Mouse (Mus musculus) kidney, embryonic 14.5 days (tissue): ENCODE data around the gene Txlng. TPM values are rescaled to one million over a fixed set of nuclear protein-coding genes. Genes with fewer than 3 reads are reported as not detected.

Experiments
- ATAC-seq: fragments of 200-750 bp; cut with Nextera tagmentation; 2 replicates; pipeline ENCODE4 v1.8.0; 2017; ENCODE audit warnings: moderate number of reproducible peaks, mild to moderate bottlenecking, moderate TSS enrichment, moderate library complexity; ENCODE audit not compliant: low FRiP score, low TSS enrichment
- H3K27ac ChIP-seq: fragments of 300-500 bp; sonication (generic); 2 replicates; pipeline ENCODE4 v1.5.1; 2014; ENCODE audit warnings: low read depth, mild to moderate bottlenecking, low read length, moderate library complexity, mixed read lengths
- H3K27me3 ChIP-seq: fragments of 300-500 bp; sonication (generic); 2 replicates; pipeline ENCODE4 v1.6.1; 2014; ENCODE audit warnings: mild to moderate bottlenecking, low read length; ENCODE audit not compliant: control insufficient read depth, insufficient read depth
- H3K36me3 ChIP-seq: fragments of 300-500 bp; sonication (generic); 2 replicates; pipeline ENCODE4 v1.6.1; 2014; ENCODE audit warnings: low read length, mixed read lengths; ENCODE audit not compliant: control insufficient read depth, insufficient read depth
- H3K4me1 ChIP-seq: fragments of 300-500 bp; sonication (generic); 2 replicates; pipeline ENCODE4 v1.6.1; 2014; ENCODE audit warnings: low read length, mixed read lengths; ENCODE audit not compliant: control insufficient read depth, insufficient read depth
- H3K4me2 ChIP-seq: fragments of 300-500 bp; sonication (generic); replicated peaks from 2 replicates; pipeline ENCODE4 v1.6.1; 2014; ENCODE audit warnings: low read depth, mild to moderate bottlenecking, low read length
- H3K4me3 ChIP-seq: fragments of 300-500 bp; sonication (generic); 2 replicates; pipeline ENCODE4 v1.5.1; 2014; ENCODE audit warnings: mild to moderate bottlenecking, low read length
- H3K9ac ChIP-seq: fragments of 300-500 bp; sonication (generic); 2 replicates; pipeline ENCODE4 v1.6.1; 2014; ENCODE audit warnings: low read depth, mild to moderate bottlenecking, low read length, moderate library complexity
- H3K9me3 ChIP-seq: fragments of 300-500 bp; sonication (generic); 2 replicates; pipeline ENCODE4 v1.6.1; 2016; ENCODE audit warnings: low read length; ENCODE audit not compliant: control insufficient read depth
- WGBS: fragments of 180-500 bp; shearing (Covaris S2); extraction: QIAGEN DNeasy Blood & Tissue Kit; methylation state at CpG from one replicate; pipeline ENCODE4 v1.1.7; 2014; 5-methylcytosine and 5-hydroxymethylcytosine counted together
- microRNA counts: library from miRNA; unstranded; fragments of <30 nt; microRNA quantifications from one replicate; lab custom pipeline; 2017
- microRNA-seq: library from miRNA; unstranded; fragments of <30 nt; microRNA quantifications from one replicate; pipeline ENCODE4, GENCODE M21; 2016
- polyA plus RNA-seq: library from polyadenylated mRNA; unstranded; fragments of >200 nt; fragmentation: Nextera tagmentation; extraction: Ambion mirVana; gene quantifications from 2 replicates; pipeline ENCODE4 v1.2.1, GENCODE M21; 2014

Txlng gene
- polyA plus RNA-seq, 1 experiment from 2014 or later = 17.6 TPM

GRCm38 (mm10) chrX:162752418-162752817, 76.8 kb downstream of the Txlng start:
- H3K4me2 ChIP-seq = no peak overlapping the region
- no peaks in the 10 kb centered on the region for H3K27me3 ChIP-seq
- no peak overlapping the region for H3K27ac ChIP-seq
- no peak overlapping the region for H3K4me3 ChIP-seq
- no peaks in the 10 kb centered on the region for H3K36me3 ChIP-seq
- 94% methylated on average over 2 of the region's 2 CpGs for whole genome bisulfite sequencing
- no peak overlapping the region for H3K9ac ChIP-seq
- ATAC-seq = no peak
- no peaks in the 10 kb centered on the region for H3K4me1 ChIP-seq
- H3K9me3 ChIP-seq = no peaks in the 10 kb centered on the region

DNA sequence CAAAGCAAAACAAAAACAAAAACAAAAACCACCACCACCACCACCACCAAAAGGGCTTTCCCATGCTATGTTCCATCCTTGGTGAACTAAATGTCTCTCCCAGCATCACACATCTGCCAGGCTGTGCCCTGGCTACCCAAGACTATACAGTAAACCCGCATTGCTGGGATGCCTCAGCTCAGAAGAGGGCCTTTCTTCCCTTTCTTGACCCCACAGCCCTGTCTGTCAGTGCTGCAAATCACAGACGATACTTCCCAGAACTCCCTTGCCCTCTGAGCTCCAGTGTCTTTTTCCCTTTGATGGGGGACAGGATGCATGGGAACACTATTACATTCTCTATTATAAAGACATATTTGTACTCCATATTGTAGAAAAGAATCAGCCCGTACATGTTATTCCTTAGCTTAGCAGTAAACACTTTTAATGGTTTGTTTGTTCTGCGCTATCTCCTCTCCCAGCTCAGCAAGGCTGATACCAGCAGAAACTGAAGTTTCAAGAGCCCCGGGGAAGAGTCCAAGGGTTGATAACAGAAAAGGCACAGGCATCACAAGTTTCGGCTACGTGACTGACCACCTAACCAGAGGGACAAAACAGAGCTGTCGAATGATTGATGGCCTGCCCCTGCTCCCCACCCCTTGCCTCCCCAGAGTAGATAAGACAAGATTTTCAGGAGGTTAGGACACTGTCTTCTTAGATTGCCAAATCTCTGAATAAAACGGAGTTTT, 80.4 kb downstream of the Txlng start:
- H3K4me3 ChIP-seq = no peak overlapping the region
- H3K36me3 ChIP-seq = no peaks in the 10 kb centered on the region
- H3K9me3 ChIP-seq = no peaks in the 10 kb centered on the region
- no peak for ATAC-seq
- H3K27me3 ChIP-seq = no peaks in the 10 kb centered on the region
- no peak overlapping the region for H3K4me2 ChIP-seq
- WGBS = 59% methylated on average over 9 of the region's 9 CpGs
- H3K27ac ChIP-seq = no peak overlapping the region
- H3K9ac ChIP-seq = no peak overlapping the region
- no peaks in the 10 kb centered on the region for H3K4me1 ChIP-seq

DNA sequence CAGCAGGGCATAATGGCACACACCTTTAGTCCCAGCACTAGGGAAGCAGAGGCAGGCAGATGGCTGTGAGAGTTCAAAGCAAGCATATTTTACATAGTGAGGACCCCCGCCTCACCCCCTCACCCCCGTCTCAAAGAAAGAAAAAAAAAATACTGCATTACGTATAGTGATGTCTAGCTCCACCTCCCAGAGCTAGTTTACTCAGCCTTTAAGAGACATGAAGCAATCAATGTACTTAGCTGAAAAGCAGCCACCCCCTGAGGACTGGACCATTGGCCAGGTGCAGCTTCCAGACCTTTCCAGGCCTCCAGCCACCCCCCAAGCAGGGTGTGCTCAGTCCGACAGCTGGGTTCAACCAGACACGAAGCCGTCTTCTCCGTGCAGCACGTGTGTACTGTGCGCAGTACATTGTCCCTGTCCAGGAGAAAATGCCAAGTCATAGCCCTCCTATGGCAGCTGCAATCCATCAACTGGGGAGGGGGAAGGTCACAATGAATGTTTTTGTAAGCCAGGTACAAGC, 93.1 kb downstream of the Txlng start:
- Histone ChIP-seq H3K36me3 (no peaks in the 10 kb centered on the region), H3K9me3 (no peaks in the 10 kb centered on the region), H3K27me3 (no peaks in the 10 kb centered on the region), H3K27ac (peak overlapping the region; percentile 82; the same call in 1 of the 2 replicates), H3K4me2 (peak overlapping the region; percentile 44), H3K9ac (peak overlapping the region; percentile 23; the same call in 1 of the 2 replicates), H3K4me1 (no peaks in the 10 kb centered on the region), H3K4me3 (peak overlapping the region; percentile 41)
- ATAC-seq = peak; percentile 77
- 50% methylated on average over 9 of the region's 9 CpGs for whole genome bisulfite sequencing

DNA sequence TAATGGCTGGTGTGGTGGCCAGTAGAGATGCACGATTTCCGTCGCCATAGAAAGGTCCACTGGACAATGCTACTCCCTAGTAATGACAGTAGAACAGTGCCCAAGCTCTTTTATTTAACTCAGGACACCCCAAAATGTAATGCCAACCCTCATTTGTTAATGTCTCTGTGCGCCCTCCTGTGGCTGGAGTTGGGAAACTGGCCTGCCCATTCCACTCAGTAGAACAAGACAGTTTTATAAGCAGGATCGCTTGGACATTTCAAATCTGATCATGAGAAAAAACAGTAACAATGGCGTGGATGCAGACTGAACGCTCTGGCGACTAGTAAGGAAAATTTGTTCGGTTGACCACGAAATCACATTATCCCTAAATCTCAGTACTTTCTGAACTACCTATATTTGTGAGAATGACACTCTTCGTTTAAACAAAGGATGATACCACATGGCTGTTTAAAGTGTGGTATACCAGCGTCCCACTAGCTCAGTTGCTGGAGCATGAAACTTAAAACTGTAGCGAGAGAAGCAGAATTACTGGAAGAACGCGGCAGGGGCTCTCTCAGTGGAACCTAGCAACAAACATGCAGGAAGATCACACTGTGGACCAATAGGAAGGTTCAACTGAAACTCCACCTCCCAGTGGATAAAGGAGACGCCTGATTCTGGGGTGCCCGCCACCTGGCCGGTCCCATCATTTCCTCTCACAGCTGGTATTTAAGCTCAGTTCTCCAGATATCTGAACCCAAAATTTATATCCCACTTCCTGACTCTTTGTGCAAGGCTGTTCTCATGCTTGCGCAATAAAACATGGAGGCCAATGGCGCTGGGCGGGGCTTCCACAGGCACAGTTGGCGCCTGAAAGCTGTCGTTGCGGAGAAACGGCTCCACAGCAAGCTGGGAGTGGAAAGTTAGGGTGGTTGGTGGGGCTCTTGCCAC, 94.0 kb downstream of the Txlng start:
- H3K4me2 ChIP-seq = peak overlapping the region; percentile 44
- no peaks in the 10 kb centered on the region for H3K4me1 ChIP-seq
- no peaks in the 10 kb centered on the region for H3K36me3 ChIP-seq
- peak overlapping the region; percentile 41 for H3K4me3 ChIP-seq
- no peaks in the 10 kb centered on the region for H3K9me3 ChIP-seq
- H3K27ac ChIP-seq = peak overlapping the region; percentile 82
- peak; percentile 92 for ATAC-seq
- WGBS = 29% methylated on average over 25 of the region's 25 CpGs
- H3K9ac ChIP-seq = peak overlapping the region; percentile 23; the same call in 1 of the 2 replicates
- H3K27me3 ChIP-seq = no peaks in the 10 kb centered on the region

GRCm38 (mm10) chrX:162730031-162730430, 99.2 kb downstream of the Txlng start:
- ATAC-seq = no peak
- 91% methylated on average over 4 of the region's 4 CpGs for WGBS
- H3K4me2 ChIP-seq = no peak overlapping the region

More at GRCm38 (mm10) chrX:162730031-162730430, 99.2 kb downstream of the Txlng start:
- H3K36me3 ChIP-seq = no peaks in the 10 kb centered on the region
- no peaks in the 10 kb centered on the region for H3K9me3 ChIP-seq
- no peaks in the 10 kb centered on the region for H3K27me3 ChIP-seq
- H3K27ac ChIP-seq = no peak overlapping the region
- no peaks in the 10 kb centered on the region for H3K4me1 ChIP-seq
- no peak overlapping the region for H3K4me3 ChIP-seq
- no peak overlapping the region for H3K9ac ChIP-seq

MicroRNA genes within 50 kb of the gene (microRNA counts, 519-probe panel; counts per million panel counts)
- not detected for microRNA mmu-miR-3473 (lab: Ali Mortazavi, UCI)

Small RNAs within 50 kb of the gene (microRNA-seq; reads per million reads assigned to microRNA genes)
- not detected for gene Mir3473a

Other genes starting within 250 kb of the Txlng start
- 1.6 and 2.3 TPM in 2 replicates for gene Reps2, start 185.8 kb downstream of the Txlng start, polyA plus RNA-seq
- gene Rbbp7, start 69.1 kb downstream of the Txlng start, polyA plus RNA-seq = 462 and 531 TPM in 2 replicates
- gene Syap1, start 59.0 kb upstream of the Txlng start, polyA plus RNA-seq = 46.1 and 49.5 TPM in 2 replicates
- gene Ctps2, start 71.8 kb upstream of the Txlng start, polyA plus RNA-seq = 76.3 and 102 TPM in 2 replicates
- gene S100g, start 135.1 kb upstream of the Txlng start, polyA plus RNA-seq = 43.6 and 48.7 TPM in 2 replicates